Mouse (Mus musculus) bone marrow macrophage, adult 2 months (primary cell): ENCODE measurements at regions not wholly inside any gene's neighbourhood (a gene's known extent, or its start where the extent isn't known, plus 50 kb on each side); places are given as distances from the start of the nearest gene placed in this dataset.

ENCODE experiments used
- CTCF ChIP-seq: IDR thresholded peaks from 2 replicates; pipeline ENCODE4 v1.5.1; 2012; ENCODE audit warnings: low read depth, mild to moderate bottlenecking, low read length, moderate library complexity
- POLR2A ChIP-seq: IDR thresholded peaks from 2 replicates; pipeline ENCODE4 v1.6.1; 2012; ENCODE audit warnings: mild to moderate bottlenecking, low read depth, low read length, borderline replicate concordance

DNA sequence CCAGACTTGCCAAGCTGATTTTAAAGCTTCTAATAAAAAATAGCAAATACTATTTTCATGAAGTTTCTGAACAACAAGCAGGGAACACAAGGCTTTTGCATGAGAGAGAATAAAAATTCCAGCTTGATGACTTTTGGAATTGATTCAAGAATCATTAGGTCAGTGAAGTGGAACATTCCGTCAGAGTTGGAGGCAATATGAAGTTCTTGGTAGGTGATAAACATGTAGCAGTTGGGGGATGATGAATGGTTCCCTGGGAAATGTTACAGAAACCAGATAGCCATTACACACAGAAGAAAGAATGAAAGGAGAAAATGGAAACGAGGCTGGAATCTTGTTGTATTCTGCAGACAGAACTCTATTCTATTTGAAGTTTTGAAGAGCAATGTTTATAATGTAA, 221.8 kb downstream of the Antxr2 start:
- TF ChIP-seq CTCF: no peak
- no peak for TF ChIP-seq POLR2A
